In the genomic region with DNA sequence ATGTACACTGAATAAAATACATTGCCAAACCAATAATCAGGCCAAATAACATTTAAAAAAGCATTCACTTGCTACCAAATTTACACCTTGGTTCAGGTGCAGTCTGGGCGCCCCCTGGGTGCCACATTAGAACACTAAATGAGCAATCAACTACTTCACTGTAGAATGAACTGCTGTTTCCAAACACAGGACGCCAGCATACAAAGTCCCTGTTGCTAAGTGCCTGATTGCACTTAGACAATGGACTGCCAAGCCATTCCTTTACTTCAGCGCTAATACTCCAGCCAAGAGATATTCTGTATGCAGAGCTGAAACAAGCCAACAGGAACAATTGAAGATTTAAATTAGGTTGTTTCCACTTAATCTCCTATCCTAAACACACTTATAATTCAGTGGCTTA, we compare ENCODE assay signal across 17 mouse cellular contexts.
DNase-seq lines count a peak whose midpoint lies in the region; ATAC-seq lines count a peak whose summit lies in the region.
"Had no signal": no experiment of that assay in that cellular context is flagged by ENCODE, and none has a peak within 500 bp of the region (broad histone marks: within the 10 kb centered on the region; RNA-seq: fewer than 3 reads in every experiment).

No protein-coding gene starts in this region.

- peak; percentile 78 for ATAC-seq in midbrain, embryonic 12.5 days (ENCODE audit: low FRiP score, low read depth)
- no peak for ATAC-seq in midbrain, embryonic 16.5 days
- peak; percentile 49; the same call in 1 of the 2 replicates for ATAC-seq in hindbrain, embryonic 14.5 days (ENCODE audit: low FRiP score)
- ATAC-seq: intestine, postnatal 0 days; Patski had no signal

- no peaks in the 10 kb centered on the region for H3K27me3 ChIP-seq in midbrain, embryonic 12.5 days
- H3K27me3 ChIP-seq in midbrain, embryonic 16.5 days (ENCODE audit: control insufficient read depth, insufficient read depth, low read depth, low read length): no peaks in the 10 kb centered on the region
- H3K27me3 ChIP-seq in hindbrain, embryonic 14.5 days (ENCODE audit: control insufficient read depth, insufficient read depth, low read length): no peaks in the 10 kb centered on the region
- H3K27me3 ChIP-seq: limb, embryonic 15.5 days; lung, embryonic 15.5 days; Patski had no signal

- H3K4me1 ChIP-seq in midbrain, embryonic 12.5 days: no peaks in the 10 kb centered on the region; the same call in 1 of the 2 replicates
- H3K4me1 ChIP-seq in midbrain, embryonic 16.5 days (ENCODE audit: control insufficient read depth, insufficient read depth, low read length): no peaks in the 10 kb centered on the region
- no peaks in the 10 kb centered on the region for H3K4me1 ChIP-seq in hindbrain, embryonic 14.5 days (replicated peaks; ENCODE audit: control insufficient read depth, insufficient read depth, low read length)
- H3K4me1 ChIP-seq: limb, embryonic 15.5 days; lung, embryonic 15.5 days had no signal

- no peak overlapping the region for H3K4me2 ChIP-seq in midbrain, embryonic 12.5 days (replicated peaks)
- no peak overlapping the region for H3K4me2 ChIP-seq in midbrain, embryonic 16.5 days (ENCODE audit: low read length)
- H3K4me2 ChIP-seq in hindbrain, embryonic 14.5 days (replicated peaks): no peak overlapping the region
- H3K4me2 ChIP-seq: limb, embryonic 15.5 days; lung, embryonic 15.5 days had no signal

- peak; percentile 4 to 9 for DNase-seq in cerebellum, postnatal 10 days
- no peak for DNase-seq in cerebellum, postnatal 4 days (ENCODE audit: low spot score in 2 of 2)
- peak; percentile 33 for DNase-seq in hindbrain, embryonic 14.5 days (ENCODE audit: low spot score)
- peak; percentile 66 for DNase-seq in retina, embryonic 14.5 days (ENCODE audit: low spot score)
- DNase-seq in kidney, postnatal 10 days: no peak
- no peak for DNase-seq in testis, postnatal 14 days (ENCODE audit: low spot score)
- DNase-seq: adrenal gland, postnatal 14 days; heart, adult 2 months; kidney, postnatal 25 days had no signal

- H3K9ac ChIP-seq in midbrain, embryonic 12.5 days (replicated peaks): no peak overlapping the region
- no peak overlapping the region for H3K9ac ChIP-seq in midbrain, embryonic 16.5 days (ENCODE audit: low read depth, low read length)
- no peak overlapping the region for H3K9ac ChIP-seq in hindbrain, embryonic 14.5 days
- H3K9ac ChIP-seq: limb, embryonic 15.5 days; lung, embryonic 15.5 days had no signal

- WGBS in midbrain, embryonic 12.5 days: 16% methylated on average over 3 of the region's 3 CpGs
- 12% methylated on average over 3 of the region's 3 CpGs for WGBS in midbrain, embryonic 16.5 days
- 26% methylated on average over 3 of the region's 3 CpGs for WGBS in hindbrain, embryonic 14.5 days

- no peaks in the 10 kb centered on the region for H3K36me3 ChIP-seq in midbrain, embryonic 12.5 days
- H3K36me3 ChIP-seq in midbrain, embryonic 16.5 days (ENCODE audit: control insufficient read depth, insufficient read depth, low read length): no peaks in the 10 kb centered on the region
- no peaks in the 10 kb centered on the region for H3K36me3 ChIP-seq in hindbrain, embryonic 14.5 days (replicated peaks; ENCODE audit: control insufficient read depth, insufficient read depth)
- H3K36me3 ChIP-seq: limb, embryonic 15.5 days; lung, embryonic 15.5 days had no signal

- H3K9me3 ChIP-seq in midbrain, embryonic 12.5 days: no peaks in the 10 kb centered on the region
- H3K9me3 ChIP-seq in midbrain, embryonic 16.5 days (replicated peaks; ENCODE audit: control insufficient read depth, low read length, poor library complexity, severe bottlenecking): no peaks in the 10 kb centered on the region
- H3K9me3 ChIP-seq in hindbrain, embryonic 14.5 days (ENCODE audit: control insufficient read depth, low read length): no peaks in the 10 kb centered on the region
- H3K9me3 ChIP-seq: limb, embryonic 15.5 days; lung, embryonic 15.5 days had no signal

- H3K27ac ChIP-seq in midbrain, embryonic 12.5 days (replicated peaks): no peak overlapping the region
- H3K27ac ChIP-seq in midbrain, embryonic 16.5 days (ENCODE audit: low read length): no peak overlapping the region
- no peak overlapping the region for H3K27ac ChIP-seq in hindbrain, embryonic 14.5 days
- H3K27ac ChIP-seq: heart, adult 2 months; left cerebral cortex, adult 2 months; limb, embryonic 15.5 days; lung, embryonic 15.5 days had no signal

- H3K4me3 ChIP-seq in midbrain, embryonic 12.5 days: no peak overlapping the region
- no peak overlapping the region for H3K4me3 ChIP-seq in midbrain, embryonic 16.5 days (ENCODE audit: low read depth, low read length)
- H3K4me3 ChIP-seq in hindbrain, embryonic 14.5 days (replicated peaks; ENCODE audit: low read length): no peak overlapping the region
- H3K4me3 ChIP-seq: erythroblast, embryonic 14.5 days; heart, adult 2 months; left cerebral cortex, adult 2 months; limb, embryonic 15.5 days; lung, embryonic 15.5 days had no signal

Comparison
In these comparisons a context has a peak if more than half of its experiments do, and no peak if none do; other contexts are left out.
1. DNase-seq: peak in cerebellum, postnatal 10 days (2 of 2), hindbrain, embryonic 14.5 days (single experiment) and retina, embryonic 14.5 days (single experiment); none in cerebellum, postnatal 4 days (0 of 2), kidney, postnatal 10 days (single experiment) and testis, postnatal 14 days (single experiment).